Mouse (Mus musculus) heart, adult 2 months (tissue): ENCODE data around the gene Crat.

ENCODE experiments used
- CTCF ChIP-seq: fragments of 200-600 bp; IDR thresholded peaks from 2 replicates; pipeline ENCODE4 v1.8.1; 2022; ENCODE audit warnings: antibody characterized with exemption, mild to moderate bottlenecking, moderate library complexity
- POLR2A ChIP-seq: fragments of 200-500 bp; IDR thresholded peaks from 2 replicates; pipeline ENCODE4 v1.6.1; 2011; ENCODE audit warnings: mild to moderate bottlenecking, low read depth, low read length, control low read depth; ENCODE audit not compliant: insufficient read depth

DNA sequence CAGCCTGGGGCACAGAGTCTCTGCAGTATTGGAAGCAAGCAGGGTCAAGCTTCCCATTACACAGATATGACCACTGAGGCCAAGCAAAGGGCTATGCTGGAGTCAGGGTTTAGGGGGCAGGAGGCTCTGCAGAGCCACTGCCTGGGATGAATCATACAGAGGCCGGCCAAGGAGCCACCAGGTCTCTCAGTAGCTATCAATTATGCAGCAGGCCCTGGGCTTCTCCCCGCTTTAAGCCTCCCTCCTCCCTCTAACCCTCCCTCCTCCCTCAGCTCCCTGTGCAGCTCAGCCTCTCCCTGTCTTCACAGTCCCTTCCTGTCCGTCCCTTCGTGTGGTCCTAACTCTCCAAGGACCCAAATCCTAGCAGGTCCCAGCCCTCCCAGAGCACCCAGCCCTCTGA, 59.3 kb downstream of the Crat start:
- TF ChIP-seq POLR2A (no peak), CTCF (no peak)
